Mouse (Mus musculus): ENCODE measurements around the gene Gpr137b.
A peak's percentile ranks its signal among the peaks of the same experiment; 100 is the strongest.
"Not testable (repeated sequence)": the region's sequence is repeated elsewhere in the genome, so short reads cannot be mapped to it uniquely, and the experiment has no call there.

DNA sequence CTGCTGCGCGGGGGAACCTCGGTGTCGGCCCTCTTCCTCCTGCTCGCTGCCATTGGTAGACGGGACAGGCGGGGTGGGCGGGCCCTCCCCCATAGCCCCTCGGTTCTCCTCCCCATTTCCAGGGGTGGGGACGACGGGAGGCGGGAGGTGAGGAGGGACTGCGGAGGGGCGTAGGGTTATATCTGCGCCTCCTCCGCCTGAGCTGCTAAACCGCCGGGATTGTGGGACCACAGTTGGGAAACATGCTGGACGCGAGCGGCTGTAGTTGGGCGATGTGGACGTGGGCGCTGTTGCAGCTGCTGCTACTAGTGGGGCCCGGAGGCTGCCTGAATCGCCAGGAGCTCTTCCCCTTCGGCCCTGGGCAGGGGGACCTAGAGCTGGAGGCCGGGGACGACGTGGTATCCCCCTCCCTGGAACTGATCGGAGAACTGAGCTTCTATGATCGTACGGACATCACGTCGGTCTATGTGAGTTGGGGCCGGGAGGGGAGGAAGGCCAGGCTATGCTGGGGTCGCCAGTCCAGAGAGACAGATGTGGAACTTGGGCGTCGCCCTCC is 43.7 kb upstream of the Gpr137b start, which contains the start of gene Nid1:
- not testable (repeated sequence) for TF ChIP-seq CTCF (IDR thresholded peaks at IDR 0.05); EP300 (IDR thresholded peaks at IDR 0.05; ENCODE audit: insufficient read depth, low read depth, low read length)
- TF ChIP-seq POLR2A (IDR thresholded peaks at IDR 0.05; ENCODE audit: insufficient read depth, low read depth, low read length) = 0 out of 2 replicates have a peak, but pooled peaks have one; percentile 24
